Mouse (Mus musculus): ENCODE results near the gene Psg19. TPM values are rescaled to one million over a fixed set of nuclear protein-coding genes. Genes with fewer than 3 reads are reported as not detected.
A peak's percentile ranks its signal among the peaks of the same experiment; 100 is the strongest.
"Not testable (repeated sequence)": the region's sequence is repeated elsewhere in the genome, so short reads cannot be mapped to it uniquely, and the experiment has no call there.

The Psg19 gene
- polyA plus RNA-seq, 1 experiment = not detected

GRCm38 (mm10) chr7:18781301-18781700, 17.0 kb downstream of the Psg19 start:
- not testable (repeated sequence) for H3K27ac ChIP-seq (ENCODE audit: insufficient read depth, low read depth, low read length); H3K4me3 ChIP-seq (ENCODE audit: insufficient read depth, low read depth, low read length); H3K36me3 ChIP-seq (ENCODE audit: control insufficient read depth, insufficient read depth, low read length); H3K27me3 ChIP-seq (replicated peaks; ENCODE audit: control insufficient read depth, insufficient read depth, low read length); H3K4me1 ChIP-seq (ENCODE audit: control insufficient read depth, insufficient read depth, low read length)
- DNase-seq = peak; percentile 4
- WGBS = 39% methylated on average over 2 of the region's 2 CpGs
- 0 out of 2 replicates have a peak, but pooled peaks have one; percentile 4 for TF ChIP-seq CTCF (conservative IDR thresholded peaks at IDR 0.05; ENCODE audit: insufficient read depth, insufficient read length, low read depth, low read length)

- TF ChIP-seq POLR2A (IDR thresholded peaks at IDR 0.05; ENCODE audit: low read depth, low read length) (no peak), CTCF (conservative IDR thresholded peaks at IDR 0.05; ENCODE audit: insufficient read depth, insufficient read length, low read depth, low read length) (no peak)
- Histone ChIP-seq H3K36me3 (ENCODE audit: control insufficient read depth, insufficient read depth, low read length) (no peaks in the 10 kb centered on the region), H3K27me3 (replicated peaks; ENCODE audit: control insufficient read depth, insufficient read depth, low read length) (no peaks in the 10 kb centered on the region), H3K4me3 (ENCODE audit: insufficient read depth, low read depth, low read length) (no peak overlapping the region), H3K4me1 (ENCODE audit: control insufficient read depth, insufficient read depth, low read length) (no peaks in the 10 kb centered on the region), H3K27ac (ENCODE audit: insufficient read depth, low read depth, low read length) (no peak overlapping the region)
- DNase-seq = no peak
These were observed 19.0 kb downstream of the Psg19 start for GRCm38 (mm10) chr7:18779337-18779781.

GRCm38 (mm10) chr7:18762885-18763284, 35.4 kb downstream of the Psg19 start:
- not testable (repeated sequence) for DNase-seq; H3K27me3 ChIP-seq (replicated peaks; ENCODE audit: control insufficient read depth, insufficient read depth, low read length); H3K36me3 ChIP-seq (ENCODE audit: control insufficient read depth, insufficient read depth, low read length); H3K27ac ChIP-seq (ENCODE audit: insufficient read depth, low read depth, low read length); H3K4me3 ChIP-seq (ENCODE audit: insufficient read depth, low read depth, low read length); H3K4me1 ChIP-seq (ENCODE audit: control insufficient read depth, insufficient read depth, low read length)
- WGBS = 33% methylated on average over 1 of the region's 2 CpGs

- H3K4me1 ChIP-seq (ENCODE audit: control insufficient read depth, insufficient read depth, low read length); H3K27ac ChIP-seq (ENCODE audit: insufficient read depth, low read depth, low read length); H3K27me3 ChIP-seq (replicated peaks; ENCODE audit: control insufficient read depth, insufficient read depth, low read length); H3K36me3 ChIP-seq (ENCODE audit: control insufficient read depth, insufficient read depth, low read length); DNase-seq; H3K4me3 ChIP-seq (ENCODE audit: insufficient read depth, low read depth, low read length): not testable (repeated sequence)
- 84% methylated on average over 7 of the region's 7 CpGs for WGBS
These were observed 38.2 kb downstream of the Psg19 start for GRCm38 (mm10) chr7:18760152-18760551.

DNA sequence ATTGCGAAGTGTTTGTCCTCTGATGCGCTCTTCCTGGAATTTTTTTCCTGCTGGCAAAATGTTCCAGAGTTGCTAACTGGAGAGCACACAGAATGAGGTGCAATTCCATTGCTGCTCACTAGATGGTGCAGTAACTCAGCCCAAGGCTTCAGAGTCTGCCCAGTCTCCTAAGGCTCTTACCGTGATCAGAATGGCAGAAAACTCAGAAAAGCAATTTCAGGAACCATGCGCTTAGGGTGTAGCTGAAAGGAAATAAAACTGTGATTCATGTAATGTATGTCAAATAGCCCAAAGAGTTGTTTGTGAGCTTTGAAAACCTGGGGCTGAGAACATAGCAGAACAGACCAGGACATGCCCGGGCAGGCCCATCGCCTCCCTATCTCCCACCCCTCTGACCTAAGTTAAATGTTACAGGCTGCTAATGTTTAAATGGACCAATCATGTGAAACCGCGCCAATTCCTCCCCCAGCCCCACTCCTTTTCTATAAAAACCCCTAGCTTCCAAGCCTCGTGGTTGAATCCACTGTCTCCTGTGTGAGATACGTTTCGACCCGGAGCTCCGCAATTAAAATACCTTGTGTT, 48.3 kb downstream of the Psg19 start:
- H3K36me3 ChIP-seq (ENCODE audit: control insufficient read depth, insufficient read depth, low read length); H3K4me3 ChIP-seq (ENCODE audit: insufficient read depth, low read depth, low read length); H3K27me3 ChIP-seq (replicated peaks; ENCODE audit: control insufficient read depth, insufficient read depth, low read length); H3K4me1 ChIP-seq (ENCODE audit: control insufficient read depth, insufficient read depth, low read length); H3K27ac ChIP-seq (ENCODE audit: insufficient read depth, low read depth, low read length): not testable (repeated sequence)
- TF ChIP-seq CTCF (conservative IDR thresholded peaks at IDR 0.05; ENCODE audit: insufficient read depth, insufficient read length, low read depth, low read length) = peak; percentile 93
- peak; percentile 73 for DNase-seq
- WGBS = 50% methylated on average over 11 of the region's 13 CpGs

DNA sequence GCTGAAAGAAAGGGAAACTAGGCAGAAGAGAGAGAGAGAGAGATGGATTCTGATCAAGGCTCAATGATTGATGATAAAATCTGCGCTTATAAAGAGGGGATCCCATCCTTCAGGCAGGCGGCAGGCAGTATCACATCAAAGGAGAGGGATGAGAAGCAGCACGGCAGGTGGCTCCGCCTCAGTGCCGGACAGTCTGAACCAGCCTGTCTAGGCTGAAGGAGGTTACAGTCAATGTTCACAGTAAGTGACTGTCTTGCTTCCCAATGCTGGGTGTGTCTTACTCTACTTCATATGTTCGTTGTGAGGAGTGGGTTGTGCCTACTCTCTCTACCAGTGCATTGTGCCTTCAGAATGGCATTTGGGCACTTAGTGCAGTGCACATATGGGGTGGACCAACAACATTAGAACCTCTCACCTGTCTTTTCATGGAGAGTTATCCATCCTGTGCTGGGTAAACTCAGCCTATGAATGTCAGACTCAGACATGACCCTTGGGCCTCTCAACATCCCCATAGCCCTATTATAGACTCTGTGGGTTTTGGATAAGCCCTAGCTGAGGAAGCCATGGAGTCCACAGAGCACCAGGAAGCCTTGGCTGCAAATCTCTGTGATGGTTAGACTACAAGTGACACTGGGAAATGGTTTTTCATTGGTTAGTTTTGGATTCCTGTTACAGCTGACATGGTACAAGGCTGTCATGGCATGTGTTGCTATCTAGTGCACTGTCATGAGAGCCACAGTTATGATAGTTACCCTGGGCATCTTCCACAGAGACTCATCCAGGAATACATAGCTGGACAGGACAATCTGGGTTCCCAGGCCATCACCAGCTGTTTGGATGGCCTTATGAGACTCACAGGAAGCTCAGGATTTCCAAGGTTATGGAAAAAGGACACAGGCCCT, 49.1 kb downstream of the Psg19 start:
- TF ChIP-seq CTCF (conservative IDR thresholded peaks at IDR 0.05; ENCODE audit: insufficient read depth, insufficient read length, low read depth, low read length) = no peak
- no peak for TF ChIP-seq POLR2A (IDR thresholded peaks at IDR 0.05; ENCODE audit: low read depth, low read length)
- WGBS = 28% methylated on average over 6 of the region's 6 CpGs

GRCm38 (mm10) chr7:18747420-18747819, 50.9 kb downstream of the Psg19 start:
- H3K4me1 ChIP-seq (ENCODE audit: control insufficient read depth, insufficient read depth, low read length); H3K4me3 ChIP-seq (ENCODE audit: insufficient read depth, low read depth, low read length); H3K27ac ChIP-seq (ENCODE audit: insufficient read depth, low read depth, low read length); H3K36me3 ChIP-seq (ENCODE audit: control insufficient read depth, insufficient read depth, low read length); H3K27me3 ChIP-seq (replicated peaks; ENCODE audit: control insufficient read depth, insufficient read depth, low read length); DNase-seq: not testable (repeated sequence)
- WGBS = 72% methylated on average over 2 of the region's 2 CpGs

More for the DNA sequence above, 49.1 kb downstream of the Psg19 start:
- Histone ChIP-seq H3K27ac (ENCODE audit: insufficient read depth, low read depth, low read length) (no peak overlapping the region), H3K4me3 (ENCODE audit: insufficient read depth, low read depth, low read length) (no peak overlapping the region), H3K27me3 (replicated peaks; ENCODE audit: control insufficient read depth, insufficient read depth, low read length) (no peaks in the 10 kb centered on the region), H3K4me1 (ENCODE audit: control insufficient read depth, insufficient read depth, low read length) (no peaks in the 10 kb centered on the region), H3K36me3 (ENCODE audit: control insufficient read depth, insufficient read depth, low read length) (no peaks in the 10 kb centered on the region)
- DNase-seq = no peak

Measured in kidney, adult 2 months (tissue).